Mouse (Mus musculus) midbrain, embryonic 13.5 days (tissue): ENCODE measurements around the gene Bbof1. TPM values are rescaled to one million over a fixed set of nuclear protein-coding genes. Genes with fewer than 3 reads are reported as not detected.

Experiments used
- ATAC-seq: fragments of 200-750 bp; cut with Nextera tagmentation; 2 replicates; pipeline ENCODE4 v1.8.0; 2017; ENCODE audit warnings: mild to moderate bottlenecking, moderate TSS enrichment, moderate library complexity
- H3K27ac ChIP-seq: fragments of 300-500 bp; sonication (generic); 2 replicates; pipeline ENCODE4 v1.5.1; 2015; ENCODE audit warnings: inconsistent platforms, mild to moderate bottlenecking, moderate library complexity
- H3K27me3 ChIP-seq: fragments of 300-500 bp; sonication (generic); 2 replicates; pipeline ENCODE4 v1.6.1; 2015; ENCODE audit warnings: mild to moderate bottlenecking, inconsistent platforms
- H3K36me3 ChIP-seq: fragments of 300-500 bp; sonication (generic); 2 replicates; pipeline ENCODE4 v1.6.1; 2015; ENCODE audit warnings: mild to moderate bottlenecking, inconsistent platforms
- H3K4me1 ChIP-seq: fragments of 300-500 bp; sonication (generic); replicated peaks from 2 replicates; pipeline ENCODE4 v1.6.1; 2015; ENCODE audit warnings: inconsistent platforms
- H3K4me2 ChIP-seq: fragments of 300-500 bp; sonication (generic); replicated peaks from 2 replicates; pipeline ENCODE4 v1.6.1; 2015; ENCODE audit warnings: moderate library complexity, mild to moderate bottlenecking, inconsistent platforms
- H3K4me3 ChIP-seq: fragments of 300-500 bp; sonication (generic); replicated peaks from 2 replicates; pipeline ENCODE4 v1.5.1; 2015; ENCODE audit warnings: mild to moderate bottlenecking, inconsistent platforms
- H3K9ac ChIP-seq: fragments of 300-500 bp; sonication (generic); replicated peaks from 2 replicates; pipeline ENCODE4 v1.6.1; 2015; ENCODE audit warnings: mild to moderate bottlenecking, inconsistent platforms
- H3K9me3 ChIP-seq: fragments of 300-500 bp; sonication (generic); 2 replicates; pipeline ENCODE4 v1.6.1; 2016; ENCODE audit warnings: mild to moderate bottlenecking, inconsistent platforms
- WGBS: fragments of 180-500 bp; shearing (Covaris S2); methylation state at CpG from one replicate; pipeline ENCODE4 v1.1.7; 2015; 5-methylcytosine and 5-hydroxymethylcytosine counted together
- polyA plus RNA-seq: library from polyadenylated mRNA; unstranded; fragments of >200 nt; fragmentation: Nextera tagmentation; extraction: Ambion mirVana; gene quantifications from 2 replicates; pipeline ENCODE4 v1.2.1, GENCODE M21; 2015

The Bbof1 gene
- 2.5 and 4.5 TPM in 2 replicates for polyA plus RNA-seq

- peaks cover 13% of the 10 kb centered on the region for H3K4me1 ChIP-seq
- peak within 1 kb of the TSS; percentile 89 for H3K27ac ChIP-seq
- H3K4me3 ChIP-seq: peak within 1 kb of the TSS; percentile 65
- H3K27me3 ChIP-seq: peaks cover 3% of the 10 kb centered on the region; the same call in 1 of the 2 replicates
- ATAC-seq: peak; percentile 93
- H3K9ac ChIP-seq: peak within 1 kb of the TSS; percentile 79
- WGBS: under 1% methylated on average over 56 of the region's 63 CpGs
- peak within 1 kb of the TSS; percentile 85 for H3K4me2 ChIP-seq
- H3K9me3 ChIP-seq: no peaks in the 10 kb centered on the region
- no peaks in the 10 kb centered on the region for H3K36me3 ChIP-seq
These were observed at the start of gene Bbof1, which contains the start of gene Entpd5 for GRCm38 (mm10) chr12:84408819-84409507. TSS of gene Bbof1 (plus strand) at chr12:84409071. TSS of gene Entpd5 (minus strand) at chr12:84409029.

GRCm38 (mm10) chr12:84361555-84362489 lies 47.0 kb upstream of the Bbof1 start, which contains the start of the genes Coq6 and Fam161b:
TSS of gene Coq6 (plus strand) at chr12:84361657.
TSS of gene Fam161b (minus strand) at chr12:84361833.
- Histone ChIP-seq H3K4me2 (peak within 1 kb of the TSS; percentile 95), H3K27me3 (no peaks in the 10 kb centered on the region), H3K4me1 (peaks cover 27% of the 10 kb centered on the region), H3K9ac (peak within 1 kb of the TSS; percentile 86), H3K36me3 (peaks cover 9% of the 10 kb centered on the region), H3K27ac (peak within 1 kb of the TSS; percentile 70), H3K4me3 (peak within 1 kb of the TSS; percentile 94), H3K9me3 (no peaks in the 10 kb centered on the region)
- peak; percentile 99 for ATAC-seq
- under 1% methylated on average over 51 of the region's 51 CpGs for WGBS

- Histone ChIP-seq H3K27ac (no peak overlapping the region), H3K4me1 (peaks cover 27% of the 10 kb centered on the region), H3K9me3 (no peaks in the 10 kb centered on the region), H3K9ac (peak overlapping the region; percentile 86; the same call in 1 of the 2 replicates), H3K4me3 (peak overlapping the region; percentile 94), H3K4me2 (peak overlapping the region; percentile 95), H3K27me3 (no peaks in the 10 kb centered on the region), H3K36me3 (peaks cover 8% of the 10 kb centered on the region)
- 75% methylated on average over 2 of the region's 2 CpGs for WGBS
- ATAC-seq: no peak
These were observed 46.0 kb upstream of the Bbof1 start for GRCm38 (mm10) chr12:84362872-84363271.

- WGBS: 91% methylated on average over 9 of the region's 9 CpGs
These were observed 44.6 kb upstream of the Bbof1 start for GRCm38 (mm10) chr12:84364291-84364690.

GRCm38 (mm10) chr12:84365137-84365536 lies 43.7 kb upstream of the Bbof1 start:
- ATAC-seq: no peak
- Histone ChIP-seq H3K27me3 (no peaks in the 10 kb centered on the region), H3K4me1 (peaks cover 27% of the 10 kb centered on the region), H3K4me3 (no peak overlapping the region), H3K9ac (no peak overlapping the region), H3K27ac (no peak overlapping the region), H3K4me2 (no peak overlapping the region), H3K9me3 (no peaks in the 10 kb centered on the region), H3K36me3 (peaks cover 29% of the 10 kb centered on the region)
- 94% methylated on average over 6 of the region's 6 CpGs for WGBS

More at GRCm38 (mm10) chr12:84364291-84364690, 44.6 kb upstream of the Bbof1 start:
- peaks cover 21% of the 10 kb centered on the region for H3K36me3 ChIP-seq
- H3K4me1 ChIP-seq: peaks cover 27% of the 10 kb centered on the region
- no peaks in the 10 kb centered on the region for H3K9me3 ChIP-seq
- no peak for ATAC-seq
- no peak overlapping the region for H3K4me3 ChIP-seq
- no peak overlapping the region for H3K27ac ChIP-seq
- no peak overlapping the region for H3K4me2 ChIP-seq
- H3K27me3 ChIP-seq: no peaks in the 10 kb centered on the region
- H3K9ac ChIP-seq: no peak overlapping the region

- H3K4me2 ChIP-seq: no peak overlapping the region
- ATAC-seq: no peak
- no peaks in the 10 kb centered on the region for H3K9me3 ChIP-seq
- H3K27ac ChIP-seq: no peak overlapping the region
- H3K36me3 ChIP-seq: peaks cover 48% of the 10 kb centered on the region
- H3K27me3 ChIP-seq: no peaks in the 10 kb centered on the region
- peaks cover 16% of the 10 kb centered on the region for H3K4me1 ChIP-seq
- WGBS: 67% methylated on average over 9 of the region's 9 CpGs
- H3K4me3 ChIP-seq: no peak overlapping the region
- no peak overlapping the region for H3K9ac ChIP-seq
These were observed 41.9 kb upstream of the Bbof1 start for GRCm38 (mm10) chr12:84366971-84367370.

GRCm38 (mm10) chr12:84371647-84372046 lies 37.2 kb upstream of the Bbof1 start:
- peaks cover 75% of the 10 kb centered on the region for H3K36me3 ChIP-seq
- no peaks in the 10 kb centered on the region for H3K4me1 ChIP-seq
- 94% methylated on average over 5 of the region's 5 CpGs for WGBS
- no peak overlapping the region for H3K4me3 ChIP-seq
- no peak overlapping the region for H3K4me2 ChIP-seq
- no peak overlapping the region for H3K27ac ChIP-seq
- H3K9ac ChIP-seq: no peak overlapping the region
- no peaks in the 10 kb centered on the region for H3K27me3 ChIP-seq
- no peaks in the 10 kb centered on the region for H3K9me3 ChIP-seq
- no peak for ATAC-seq

- ATAC-seq: no peak
These were observed 34.9 kb upstream of the Bbof1 start for GRCm38 (mm10) chr12:84373831-84374481.

GRCm38 (mm10) chr12:84382369-84382768 lies 26.5 kb upstream of the Bbof1 start:
- no peak for ATAC-seq
- Histone ChIP-seq H3K27me3 (no peaks in the 10 kb centered on the region), H3K27ac (no peak overlapping the region), H3K4me1 (no peaks in the 10 kb centered on the region), H3K4me3 (no peak overlapping the region), H3K9ac (no peak overlapping the region), H3K4me2 (no peak overlapping the region), H3K9me3 (no peaks in the 10 kb centered on the region), H3K36me3 (peaks cover 12% of the 10 kb centered on the region)
- 92% methylated on average over 4 of the region's 4 CpGs for WGBS

More at GRCm38 (mm10) chr12:84373831-84374481, 34.9 kb upstream of the Bbof1 start:
- Histone ChIP-seq H3K4me1 (no peaks in the 10 kb centered on the region), H3K4me2 (no peak overlapping the region), H3K9ac (no peak overlapping the region), H3K36me3 (peaks cover 62% of the 10 kb centered on the region), H3K27ac (no peak overlapping the region), H3K4me3 (no peak overlapping the region), H3K9me3 (no peaks in the 10 kb centered on the region), H3K27me3 (no peaks in the 10 kb centered on the region)
- 90% methylated on average over 6 of the region's 6 CpGs for WGBS

- H3K36me3 ChIP-seq: peaks cover 5% of the 10 kb centered on the region; the same call in 1 of the 2 replicates
- H3K4me3 ChIP-seq: no peak overlapping the region
- no peak for ATAC-seq
- H3K4me1 ChIP-seq: no peaks in the 10 kb centered on the region
- WGBS: 90% methylated on average over 5 of the region's 5 CpGs
- no peak overlapping the region for H3K27ac ChIP-seq
- H3K9me3 ChIP-seq: no peaks in the 10 kb centered on the region
- H3K27me3 ChIP-seq: no peaks in the 10 kb centered on the region
- H3K4me2 ChIP-seq: no peak overlapping the region
- H3K9ac ChIP-seq: no peak overlapping the region
These were observed 24.2 kb upstream of the Bbof1 start for GRCm38 (mm10) chr12:84384644-84385081.

- no peak overlapping the region for H3K4me2 ChIP-seq
- H3K27me3 ChIP-seq: no peaks in the 10 kb centered on the region
- no peaks in the 10 kb centered on the region for H3K9me3 ChIP-seq
- WGBS: 89% methylated on average over 4 of the region's 4 CpGs
- no peaks in the 10 kb centered on the region for H3K4me1 ChIP-seq
- H3K9ac ChIP-seq: no peak overlapping the region
- ATAC-seq: no peak
- no peak overlapping the region for H3K4me3 ChIP-seq
- peaks cover 5% of the 10 kb centered on the region; the same call in 1 of the 2 replicates for H3K36me3 ChIP-seq
- no peak overlapping the region for H3K27ac ChIP-seq
These were observed 23.5 kb upstream of the Bbof1 start for GRCm38 (mm10) chr12:84385408-84385807.
